22 mouse cellular contexts compared by ENCODE assay signal in genomic region chr6:29784413-29785021, GRCm38 (mm10). TPM values are rescaled to one million over a fixed set of nuclear protein-coding genes. Genes with fewer than 3 reads are reported as not detected.
DNase-seq lines count a peak whose midpoint lies in the region; ATAC-seq and TF ChIP-seq lines count a peak whose summit lies in the region.
"Had no signal": no experiment of that assay in that cellular context is flagged by ENCODE, and none has a peak within 500 bp of the region (broad histone marks: within the 10 kb centered on the region; RNA-seq: fewer than 3 reads in every experiment).

No protein-coding gene starts in this region.

- H3K4me3 ChIP-seq in MEL (ENCODE audit: control insufficient read depth in 1 of 2, insufficient read depth in 1 of 2, low read depth in 2 of 2, low read length in 2 of 2), result no peak overlapping the region
- H3K4me3 ChIP-seq in liver, postnatal 0 days (ENCODE audit: low read depth, low read length), result no peak overlapping the region
- no peak overlapping the region for H3K4me3 ChIP-seq in forebrain, embryonic 14.5 days (ENCODE audit: low read depth, low read length)
- no peak overlapping the region for H3K4me3 ChIP-seq in hindbrain, embryonic 14.5 days (replicated peaks; ENCODE audit: low read length)
- H3K4me3 ChIP-seq: embryonic facial prominence, embryonic 13.5 days; forebrain, embryonic 10.5 days; gastrocnemius, adult 2 months; midbrain, embryonic 10.5 days had no signal

- WGBS in liver, postnatal 0 days (ENCODE audit: insufficient replicate concordance), result 52% methylated on average over 3 of the region's 3 CpGs
- 91% methylated on average over 3 of the region's 3 CpGs for WGBS in forebrain, embryonic 14.5 days
- 95% methylated on average over 3 of the region's 3 CpGs for WGBS in hindbrain, embryonic 14.5 days

- no peaks in the 10 kb centered on the region for H3K9me3 ChIP-seq in MEL (replicated peaks; ENCODE audit: insufficient read depth, low read length)
- H3K9me3 ChIP-seq in liver, postnatal 0 days (ENCODE audit: low read length), result no peaks in the 10 kb centered on the region
- no peaks in the 10 kb centered on the region for H3K9me3 ChIP-seq in forebrain, embryonic 14.5 days (replicated peaks; ENCODE audit: control insufficient read depth, low read length)
- H3K9me3 ChIP-seq in hindbrain, embryonic 14.5 days (ENCODE audit: control insufficient read depth, low read length), result no peaks in the 10 kb centered on the region
- H3K9me3 ChIP-seq: embryonic facial prominence, embryonic 13.5 days; forebrain, embryonic 10.5 days; midbrain, embryonic 10.5 days had no signal

- no peak for TF ChIP-seq POLR2A in MEL (IDR thresholded peaks at IDR 0.05; ENCODE audit: control insufficient read depth in 1 of 2, insufficient read depth in 1 of 2, low read depth in 1 of 2, low read length in 2 of 2, poor library complexity in 1 of 2)

- TF ChIP-seq RAD21 in MEL (IDR thresholded peaks at IDR 0.05; ENCODE audit: low read depth, low read length), result no peak

- H3K79me2 ChIP-seq in MEL (ENCODE audit: control insufficient read depth, insufficient read depth, low read length, poor library complexity), result peaks cover 7% of the 10 kb centered on the region

- H3K36me3 ChIP-seq in MEL (ENCODE audit: control insufficient read depth in 1 of 2, insufficient read depth in 2 of 2, low read length in 2 of 2), result peaks cover 0 to 58% of the 10 kb centered on the region in 2 experiments; a peak in 2 of 4 replicates
- H3K36me3 ChIP-seq in liver, postnatal 0 days (replicated peaks; ENCODE audit: insufficient read depth, low read length), result no peaks in the 10 kb centered on the region
- H3K36me3 ChIP-seq in forebrain, embryonic 14.5 days (ENCODE audit: control insufficient read depth, insufficient read depth, low read length), result no peaks in the 10 kb centered on the region
- no peaks in the 10 kb centered on the region for H3K36me3 ChIP-seq in hindbrain, embryonic 14.5 days (replicated peaks; ENCODE audit: control insufficient read depth, insufficient read depth)
- H3K36me3 ChIP-seq: embryonic facial prominence, embryonic 13.5 days; forebrain, embryonic 10.5 days; midbrain, embryonic 10.5 days had no signal

- no peak overlapping the region for H3K9ac ChIP-seq in MEL (ENCODE audit: control insufficient read depth, low read depth, low read length, poor library complexity, severe bottlenecking)
- H3K9ac ChIP-seq in liver, postnatal 0 days (replicated peaks), result no peak overlapping the region
- no peak overlapping the region for H3K9ac ChIP-seq in forebrain, embryonic 14.5 days (ENCODE audit: low read length)
- H3K9ac ChIP-seq in hindbrain, embryonic 14.5 days, result no peak overlapping the region
- H3K9ac ChIP-seq: embryonic facial prominence, embryonic 13.5 days had no signal

- TF ChIP-seq CTCF in MEL (IDR thresholded peaks at IDR 0.05 in 2 of 3, conservative IDR thresholded peaks at IDR 0.05 in 1 of 3; ENCODE audit: control insufficient read depth in 1 of 3, insufficient read depth in 1 of 3, low read depth in 2 of 3, low read length in 3 of 3, poor library complexity in 1 of 3, severe bottlenecking in 1 of 3), result peak in 1 of 3 experiments; percentile 24; a peak in 1 of 6 replicates
- TF ChIP-seq CTCF in liver, postnatal 0 days (IDR thresholded peaks at IDR 0.05; ENCODE audit: low read depth), result peak; percentile 14; the same call in 1 of the 2 replicates

- H3K27me3 ChIP-seq in MEL (ENCODE audit: control insufficient read depth in 1 of 2, insufficient read depth in 2 of 2, low read length in 2 of 2), result no peaks in the 10 kb centered on the region
- no peaks in the 10 kb centered on the region for H3K27me3 ChIP-seq in liver, postnatal 0 days (ENCODE audit: insufficient read depth, low read length)
- H3K27me3 ChIP-seq in forebrain, embryonic 14.5 days (replicated peaks; ENCODE audit: control insufficient read depth, insufficient read depth, low read length), result no peaks in the 10 kb centered on the region
- no peaks in the 10 kb centered on the region for H3K27me3 ChIP-seq in hindbrain, embryonic 14.5 days (ENCODE audit: control insufficient read depth, insufficient read depth, low read length)
- H3K27me3 ChIP-seq: embryonic facial prominence, embryonic 13.5 days had no signal

- 0 out of 2 replicates have a peak overlapping the region, but pooled peaks have one; percentile 7 for H3K27ac ChIP-seq in MEL (ENCODE audit: control insufficient read depth, low read depth, low read length)
- no peak overlapping the region for H3K27ac ChIP-seq in liver, postnatal 0 days (ENCODE audit: low read depth)
- H3K27ac ChIP-seq in forebrain, embryonic 14.5 days (ENCODE audit: low read depth, low read length), result no peak overlapping the region
- no peak overlapping the region for H3K27ac ChIP-seq in hindbrain, embryonic 14.5 days
- H3K27ac ChIP-seq: embryonic facial prominence, embryonic 13.5 days; forebrain, embryonic 10.5 days; gastrocnemius, adult 2 months; hindbrain, postnatal 0 days; midbrain, embryonic 10.5 days had no signal

- TF ChIP-seq EP300 in MEL (IDR thresholded peaks at IDR 0.05; ENCODE audit: low read depth in 1 of 2, low read length in 2 of 2), result peak; percentile 87 to 93
- TF ChIP-seq EP300 in liver, postnatal 0 days (IDR thresholded peaks at IDR 0.05; ENCODE audit: low read depth), result peak; percentile 45

- peak overlapping the region; percentile 40 for H3K4me2 ChIP-seq in liver, postnatal 0 days (ENCODE audit: low read depth, low read length)
- H3K4me2 ChIP-seq in forebrain, embryonic 14.5 days (ENCODE audit: low read length), result no peak overlapping the region
- H3K4me2 ChIP-seq in hindbrain, embryonic 14.5 days (replicated peaks), result no peak overlapping the region
- H3K4me2 ChIP-seq: embryonic facial prominence, embryonic 13.5 days had no signal

- peak; percentile 58; the same call in 1 of the 2 replicates for ATAC-seq in liver, postnatal 0 days
- ATAC-seq in forebrain, embryonic 14.5 days, result no peak
- ATAC-seq in hindbrain, embryonic 14.5 days (ENCODE audit: low FRiP score), result no peak
- ATAC-seq: hindbrain, postnatal 0 days had no signal

- peaks cover 19 to 42% of the 10 kb centered on the region in 2 experiments for H3K4me1 ChIP-seq in MEL (ENCODE audit: control insufficient read depth in 1 of 2, insufficient read depth in 2 of 2, low read length in 2 of 2)
- peaks cover 9% of the 10 kb centered on the region for H3K4me1 ChIP-seq in liver, postnatal 0 days (ENCODE audit: insufficient read depth)
- H3K4me1 ChIP-seq in forebrain, embryonic 14.5 days (ENCODE audit: control insufficient read depth, insufficient read depth, low read length), result peaks cover 6% of the 10 kb centered on the region; the same call in 1 of the 2 replicates
- H3K4me1 ChIP-seq in hindbrain, embryonic 14.5 days (replicated peaks; ENCODE audit: control insufficient read depth, insufficient read depth, low read length), result peaks cover 6% of the 10 kb centered on the region; the same call in 1 of the 2 replicates
- H3K4me1 ChIP-seq: embryonic facial prominence, embryonic 13.5 days had no signal

- DNase-seq in MEL (ENCODE audit: low read depth, low spot score), result peak; percentile 71
- peak; percentile 43 for DNase-seq in c-Kit-negative CD71-positive TER-119-positive erythroid progenitor cells, embryonic 14.5 days (ENCODE audit: low read depth, low spot score)
- DNase-seq in liver, result peak; percentile 20
- DNase-seq in liver, postnatal 0 days, result no peak
- no peak for DNase-seq in forebrain, embryonic 14.5 days (ENCODE audit: low spot score)
- no peak for DNase-seq in hindbrain, embryonic 14.5 days (ENCODE audit: low spot score)
- DNase-seq in lung, postnatal 10 days, result no peak
- DNase-seq in retina, postnatal 1 day, result no peak
- DNase-seq: cerebellum, adult 9-11 months; gastrocnemius, adult 2 months; heart, adult 11 months; heart, postnatal 36 days; kidney, adult 18-20 months; kidney, postnatal 10 days; left cerebral cortex, postnatal 4 days; lung, postnatal 14 days; thymus, postnatal 36 days had no signal

TF ChIP-seq in MEL, 35 proteins besides CTCF, POLR2A, EP300 and RAD21 (continues in another document):
- no peak for TF ChIP-seq MEF2A (IDR thresholded peaks at IDR 0.05; ENCODE audit: extremely low read depth, insufficient replicate concordance, low read depth, low read length, poor library complexity, severe bottlenecking)
- peak; percentile 62 for TF ChIP-seq ETS1 (IDR thresholded peaks at IDR 0.05; ENCODE audit: low read depth, low read length)
- TF ChIP-seq TCF12 (IDR thresholded peaks at IDR 0.05; ENCODE audit: low read depth, low read length), result peak; percentile 88
- no peak for TF ChIP-seq BHLHE40 (IDR thresholded peaks at IDR 0.05; ENCODE audit: borderline replicate concordance, low read depth, low read length)
- TF ChIP-seq GABPA (IDR thresholded peaks at IDR 0.05; ENCODE audit: low read depth, low read length), result no peak
- TF ChIP-seq SIN3A (IDR thresholded peaks at IDR 0.05; ENCODE audit: low read length), result peak; percentile 53; the same call in 1 of the 2 replicates
- no peak for TF ChIP-seq KAT2A (conservative IDR thresholded peaks at IDR 0.05; ENCODE audit: low read depth, low read length)
- no peak for TF ChIP-seq USF2 (IDR thresholded peaks at IDR 0.05; ENCODE audit: borderline replicate concordance in 1 of 2, insufficient read depth in 1 of 2, low read depth in 1 of 2, low read length in 2 of 2)
- TF ChIP-seq RCOR1 (IDR thresholded peaks at IDR 0.05; ENCODE audit: low read depth, low read length), result peak; percentile 54; the same call in 1 of the 2 replicates
- TF ChIP-seq TAL1 (IDR thresholded peaks at IDR 0.05; ENCODE audit: low read length), result peak; percentile 75
- no peak for TF ChIP-seq USF1 (IDR thresholded peaks at IDR 0.05; ENCODE audit: low read depth, low read length)
- TF ChIP-seq GATA1 (IDR thresholded peaks at IDR 0.05; ENCODE audit: low read depth, low read length), result peak; percentile 93
- TF ChIP-seq MXI1 (IDR thresholded peaks at IDR 0.05; ENCODE audit: low read depth, low read length), result no peak

RNA-seq across cellular contexts. Expression of gene Ahcyl2, which starts 16.7 kb away (rescaled TPM):
- total RNA-seq in MEL (2012; rRNA removed), result 14.5 and 17.0 TPM in 2 replicates
- 10 to 100 TPM in 1 of 2 experiments, not detected in 1; 16.9 TPM for polyA plus RNA-seq in MEL (2012; ENCODE audit: insufficient read depth in 1 of 2, insufficient read length in 2 of 2, low read depth in 1 of 2, low replicate concordance in 2 of 2, missing spikeins in 1 of 2)
- polyA plus RNA-seq in liver, postnatal 0 days (2015; fragmentation: Nextera tagmentation; extraction: Ambion mirVana), result 2.0 TPM in 2 replicates
- polyA plus RNA-seq in forebrain, embryonic 14.5 days (2014; fragmentation: Nextera tagmentation; extraction: Ambion mirVana), result 8.6 and 11.5 TPM in 2 replicates
- 24.2 and 27.1 TPM in 2 replicates for polyA plus RNA-seq in hindbrain, embryonic 14.5 days (2014; fragmentation: Nextera tagmentation; extraction: Ambion mirVana)

RNA-seq across cellular contexts. Expression of gene Smo, which starts 49.2 kb away (rescaled TPM):
- 52.0 and 62.6 TPM in 2 replicates for total RNA-seq in MEL (2012; rRNA removed)
- polyA plus RNA-seq in MEL (2012; ENCODE audit: insufficient read depth in 1 of 2, insufficient read length in 2 of 2, low read depth in 1 of 2, low replicate concordance in 2 of 2, missing spikeins in 1 of 2), result 10 to 100 TPM in 1 of 2 experiments, not detected in 1; 83.7 TPM
- 2.2 and 2.5 TPM in 2 replicates for polyA plus RNA-seq in liver, postnatal 0 days (2015; fragmentation: Nextera tagmentation; extraction: Ambion mirVana)
- 9.7 and 10.4 TPM in 2 replicates for polyA plus RNA-seq in forebrain, embryonic 14.5 days (2014; fragmentation: Nextera tagmentation; extraction: Ambion mirVana)
- 13.9 and 15.6 TPM in 2 replicates for polyA plus RNA-seq in hindbrain, embryonic 14.5 days (2014; fragmentation: Nextera tagmentation; extraction: Ambion mirVana)
- total RNA-seq: monocyte, adult 5-6 weeks had no signal

Comparison
In these comparisons a context has a peak if more than half of its experiments do, and no peak if none do; other contexts are left out.
1. DNase-seq: peak in MEL (single experiment), c-Kit-negative CD71-positive TER-119-positive erythroid progenitor cells, embryonic 14.5 days (single experiment) and liver (single experiment); none in liver, postnatal 0 days (single experiment), forebrain, embryonic 14.5 days (single experiment), hindbrain, embryonic 14.5 days (single experiment), lung, postnatal 10 days (single experiment) and retina, postnatal 1 day (single experiment).